Mouse (Mus musculus) gonadal fat pad, adult 2 months (tissue): Measurements from ENCODE around the gene Syt6. TPM values are rescaled to one million over a fixed set of nuclear protein-coding genes. Genes with fewer than 3 reads are reported as not detected.
"Not testable (repeated sequence)": the region's sequence is repeated elsewhere in the genome, so short reads cannot be mapped to it uniquely, and the experiment has no call there.

Source experiments
- DNase-seq: peaks from one replicate; pipeline ENCODE4 v3.0.0-alpha.2; 2012; ENCODE audit warnings: low read depth
- polyA plus RNA-seq: library from polyadenylated mRNA; depleted of rRNA; stranded (reverse); fragments of >200 nt; gene quantifications from 2 replicates; pipeline ENCODE4 v1.2.3, GENCODE M21; 2012

The Syt6 gene
- polyA plus RNA-seq, 1 experiment = not detected

DNA sequence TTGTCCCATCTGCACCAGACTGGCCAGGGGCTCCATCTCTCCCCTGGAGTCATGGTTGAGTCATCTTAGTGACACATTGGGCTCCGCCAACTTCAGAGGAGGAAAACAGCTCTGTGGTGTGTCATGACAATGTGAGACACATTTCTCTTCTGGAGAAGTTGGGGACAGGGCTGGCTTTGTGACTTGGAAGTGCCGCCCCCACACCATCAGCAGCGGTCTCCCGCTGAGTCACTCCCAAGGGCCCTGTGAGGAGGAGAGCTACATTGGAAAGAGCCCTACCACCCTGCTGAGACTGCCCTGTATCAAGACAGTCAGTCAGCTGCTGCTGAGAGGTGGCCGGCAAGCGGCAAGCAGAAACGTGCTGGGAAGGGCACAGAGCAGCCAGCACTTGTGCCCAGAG lies 26.0 kb downstream of the Syt6 start:
- DNase-seq = no peak

GRCm38 (mm10) chr3:103601561-103601960 lies 26.5 kb downstream of the Syt6 start:
- no peak for DNase-seq

DNA sequence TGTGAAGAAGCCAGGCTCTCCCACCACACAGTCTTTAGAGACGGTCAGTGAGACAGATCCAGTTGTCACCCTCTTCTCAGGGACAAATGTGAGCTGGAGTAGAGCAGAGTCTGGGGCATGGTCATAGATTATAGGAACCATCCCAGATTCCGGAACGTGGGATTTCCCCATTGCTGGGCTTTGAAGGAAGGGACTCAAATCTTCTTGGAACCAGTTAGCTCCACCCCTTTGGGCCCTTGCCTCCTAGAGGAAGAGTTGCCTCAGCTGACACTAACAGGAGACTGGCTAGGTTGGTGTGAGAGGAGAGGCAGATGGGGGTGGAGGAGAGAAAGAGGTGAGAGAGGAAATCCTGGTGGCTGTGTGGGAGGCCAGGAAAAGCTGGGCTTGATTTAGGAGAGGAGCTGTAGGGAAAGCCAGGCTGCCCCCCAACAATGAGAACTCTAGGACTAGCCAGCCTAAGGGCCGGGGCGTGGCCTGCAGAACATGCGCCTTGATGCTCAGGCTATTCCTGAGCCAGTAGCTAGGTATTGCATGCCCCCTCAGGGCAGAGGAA lies 31.1 kb downstream of the Syt6 start:
- no peak for DNase-seq

- DNase-seq = no peak
Measured at GRCm38 (mm10) chr3:103606660-103607595, 31.9 kb downstream of the Syt6 start.

DNA sequence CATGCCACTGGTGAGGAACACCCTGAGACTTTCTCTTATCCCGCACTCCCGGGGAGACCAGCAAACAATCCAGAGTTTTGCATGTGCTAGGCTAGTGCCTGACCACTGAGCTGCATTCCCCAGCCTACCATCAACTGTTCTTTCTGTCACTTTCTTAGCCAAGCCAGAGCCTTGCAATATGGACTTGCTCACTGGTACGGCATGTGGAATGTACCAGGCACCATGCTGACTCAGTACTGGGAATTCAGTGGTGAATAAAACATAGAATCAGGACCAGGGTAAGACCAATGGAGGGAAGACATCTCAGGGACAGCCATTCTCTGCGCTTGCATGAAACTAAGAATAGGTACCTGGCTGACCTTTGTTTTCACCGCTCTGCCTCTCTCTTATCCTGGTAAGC lies 35.2 kb downstream of the Syt6 start:
- DNase-seq = no peak

DNA sequence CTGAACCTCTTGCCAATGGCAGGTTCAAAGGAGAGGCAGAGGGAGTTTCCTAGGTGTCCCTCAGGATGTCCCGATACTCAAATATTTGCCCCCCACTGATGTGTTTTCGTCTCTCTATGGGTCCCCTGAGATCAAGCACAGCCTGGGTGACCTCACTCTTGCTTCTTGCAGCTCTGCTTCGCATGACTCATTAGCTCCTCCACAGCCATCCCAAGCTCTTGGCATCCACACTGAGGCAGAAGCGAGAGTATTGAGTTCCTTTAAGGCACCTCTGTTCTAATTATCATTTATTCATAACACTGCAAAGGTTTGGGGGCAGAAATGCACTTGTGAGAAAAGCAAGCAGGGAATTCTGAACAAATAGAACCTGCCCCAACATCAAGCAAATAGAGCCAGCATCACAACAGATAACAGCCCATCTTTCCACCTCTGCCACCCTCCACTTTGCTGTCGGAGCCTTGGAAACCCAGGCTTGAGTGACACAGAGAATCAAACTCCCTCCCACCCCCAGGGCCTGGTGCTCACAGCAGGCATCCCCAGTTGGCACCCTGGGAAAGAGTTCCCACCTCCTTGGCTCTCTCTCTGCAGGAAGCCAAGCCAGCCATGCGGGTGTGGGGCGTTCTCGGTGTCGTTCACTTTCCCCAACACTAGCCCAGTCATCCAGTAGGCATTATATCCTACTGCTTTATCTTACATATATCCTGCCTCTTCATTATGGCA lies 37.8 kb downstream of the Syt6 start:
- no peak for DNase-seq

DNA sequence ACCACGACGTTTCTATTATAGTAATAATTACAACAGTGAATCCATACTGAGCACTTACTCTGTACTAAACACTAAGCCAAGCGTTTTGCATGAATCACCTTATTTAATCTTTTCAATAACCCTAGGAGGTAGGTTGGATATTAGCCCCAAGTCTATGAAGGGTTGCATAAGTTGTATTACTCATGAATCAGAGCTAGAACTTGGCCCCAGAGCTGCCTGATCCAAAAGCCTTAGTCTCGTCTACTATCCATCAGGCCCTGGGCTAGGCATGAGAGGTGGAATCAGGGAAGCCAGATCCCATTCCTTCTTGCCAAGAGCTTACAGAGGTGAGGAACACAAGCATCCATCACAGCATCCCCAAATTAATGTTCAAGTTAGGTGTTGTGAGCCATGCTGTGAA lies 40.6 kb downstream of the Syt6 start:
- no peak for DNase-seq

GRCm38 (mm10) chr3:103616981-103617380 lies 42.0 kb downstream of the Syt6 start:
- no peak for DNase-seq

DNA sequence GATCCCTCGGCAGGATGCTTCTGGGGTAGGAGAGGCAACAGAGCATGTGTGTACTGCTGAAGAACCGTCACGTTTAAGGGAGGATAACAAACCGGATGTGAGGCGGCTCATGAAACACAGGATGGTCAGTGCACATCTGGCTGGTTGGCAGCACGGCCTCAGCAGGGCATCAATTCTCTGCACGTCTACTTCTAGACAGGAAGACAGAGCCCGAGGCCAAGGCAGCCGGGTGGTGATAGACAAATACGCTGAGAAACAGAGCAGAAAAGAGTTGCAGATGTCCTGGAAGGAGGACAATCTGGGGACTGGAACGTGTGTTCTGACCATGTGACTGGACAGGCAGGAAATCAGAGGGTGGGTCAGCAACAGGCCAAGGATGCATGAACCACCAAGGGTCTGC lies 45.1 kb downstream of the Syt6 start:
- DNase-seq = no peak

DNA sequence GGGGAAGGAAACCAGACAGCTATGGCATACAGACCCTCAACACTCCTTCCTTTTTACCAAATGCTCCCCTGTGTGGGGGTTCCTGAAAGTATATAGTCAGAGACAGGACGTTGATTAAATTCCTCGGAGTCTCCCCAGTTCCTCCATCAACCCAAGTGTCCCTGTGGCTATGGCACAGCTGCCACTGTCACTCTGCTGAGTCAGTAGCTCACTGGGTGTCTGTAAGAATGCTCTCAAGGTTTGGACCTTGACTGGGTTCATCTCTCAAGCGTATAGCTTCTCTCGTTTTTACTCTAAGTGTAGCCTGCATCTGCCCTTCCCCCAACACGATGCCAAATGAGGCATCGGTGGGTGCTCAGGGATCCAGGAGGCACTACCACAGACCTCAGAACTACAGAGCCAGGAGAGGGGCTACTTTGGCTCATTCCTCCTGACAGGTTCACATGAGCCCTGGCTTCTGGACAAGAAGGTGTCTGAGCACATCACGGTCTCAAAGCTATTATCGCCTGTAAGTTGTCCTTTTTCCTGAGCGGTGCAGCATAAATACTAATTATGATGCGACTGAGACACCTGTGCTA lies 49.0 kb downstream of the Syt6 start:
- no peak for DNase-seq

- DNase-seq = no peak
Measured at GRCm38 (mm10) chr3:103624591-103625051, 49.6 kb downstream of the Syt6 start.

DNA sequence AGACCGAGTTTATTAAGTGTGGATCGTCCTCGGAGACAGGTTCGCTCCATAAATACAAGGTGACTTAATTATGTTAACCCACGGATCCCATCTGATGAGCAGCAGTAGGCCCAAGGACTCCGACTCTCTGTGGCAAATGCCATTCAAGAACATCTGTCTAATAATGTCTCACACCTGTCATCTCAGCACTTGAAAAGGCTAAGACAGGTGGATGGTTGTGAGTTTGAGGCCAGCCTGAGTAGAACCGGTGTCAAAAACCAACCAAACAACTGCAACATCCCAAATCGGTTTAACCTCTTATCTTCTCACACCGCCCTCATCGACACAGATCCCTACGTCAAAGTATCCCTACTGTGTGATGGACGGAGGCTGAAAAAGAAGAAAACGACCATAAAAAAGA lies 50.1 kb downstream of the Syt6 start:
- no peak for DNase-seq

DNA sequence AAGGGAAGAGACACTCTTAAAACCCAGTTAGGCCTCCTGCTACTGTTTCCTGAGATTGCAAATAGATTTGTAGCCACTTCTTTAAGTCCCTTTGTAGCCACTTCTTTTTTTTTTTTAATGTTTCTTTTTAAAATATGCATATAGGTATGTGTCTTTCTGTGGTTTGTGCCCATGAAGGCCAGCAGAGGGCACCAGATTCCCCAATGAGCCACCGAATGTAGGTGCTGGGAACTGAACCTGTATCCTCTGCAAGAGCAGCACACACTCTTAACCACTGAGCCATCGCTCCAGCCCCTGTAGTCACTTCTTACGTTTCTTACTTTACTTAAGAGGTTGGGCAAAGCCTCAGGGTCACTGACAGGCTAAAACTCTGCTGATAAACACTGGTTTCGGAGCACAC lies 51.5 kb downstream of the Syt6 start:
- no peak for DNase-seq

- DNase-seq = no peak
Measured at GRCm38 (mm10) chr3:103627661-103628060, 52.6 kb downstream of the Syt6 start.

GRCm38 (mm10) chr3:103633124-103633523 lies 58.1 kb downstream of the Syt6 start:
- DNase-seq = no peak

GRCm38 (mm10) chr3:103633831-103634230 lies 58.8 kb downstream of the Syt6 start:
- DNase-seq = no peak

- DNase-seq = no peak
Measured at GRCm38 (mm10) chr3:103634256-103634655, 59.2 kb downstream of the Syt6 start.

- DNase-seq = no peak
Measured at GRCm38 (mm10) chr3:103637641-103638040, 62.6 kb downstream of the Syt6 start.

DNA sequence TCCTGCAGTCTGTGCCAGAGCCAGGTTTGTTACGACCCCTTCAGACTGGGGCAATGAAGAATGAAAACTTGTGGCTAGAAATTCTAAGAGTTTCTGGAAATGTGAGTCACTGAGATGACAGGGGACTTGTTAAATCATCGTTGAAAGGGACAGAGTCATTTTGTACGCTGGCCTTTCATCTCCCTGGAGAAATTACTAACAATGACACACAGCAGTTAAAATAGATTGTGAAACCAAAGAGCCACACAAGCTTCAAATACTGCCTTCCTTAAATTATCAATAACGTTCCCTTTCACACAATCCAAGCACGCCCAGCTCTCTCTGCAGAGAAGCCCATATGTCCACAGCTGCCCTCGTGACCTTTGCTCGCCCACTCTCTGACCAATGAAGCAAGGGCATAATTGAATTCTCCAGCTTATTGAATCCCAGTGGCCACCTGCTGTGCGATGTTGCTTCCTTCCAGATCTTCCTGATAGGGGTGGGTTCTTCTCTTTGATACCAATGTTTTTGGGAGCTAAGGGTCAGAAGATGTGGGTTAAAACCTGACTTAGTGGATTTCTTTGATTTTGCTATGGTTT lies 65.3 kb downstream of the Syt6 start:
- no peak for DNase-seq

DNA sequence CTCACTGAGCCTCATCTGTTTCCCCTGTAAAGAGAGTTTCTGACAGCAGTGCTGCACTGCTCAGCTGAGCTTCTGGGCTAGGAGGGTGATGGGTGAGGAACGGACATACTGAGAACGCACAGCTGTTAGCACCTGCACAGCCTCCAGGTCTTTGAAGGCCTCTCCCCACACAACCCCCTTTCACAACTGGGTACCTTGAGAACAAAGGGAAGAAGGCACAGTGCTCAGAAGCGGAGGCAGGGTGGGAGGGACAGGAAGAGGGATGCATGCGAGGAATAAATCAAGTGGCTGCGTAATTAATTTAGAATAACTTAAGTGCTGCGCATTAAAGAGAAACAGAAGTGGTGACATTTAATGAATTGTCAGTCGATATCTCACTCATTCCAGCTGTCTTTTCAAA lies 66.3 kb downstream of the Syt6 start:
- no peak for DNase-seq

DNA sequence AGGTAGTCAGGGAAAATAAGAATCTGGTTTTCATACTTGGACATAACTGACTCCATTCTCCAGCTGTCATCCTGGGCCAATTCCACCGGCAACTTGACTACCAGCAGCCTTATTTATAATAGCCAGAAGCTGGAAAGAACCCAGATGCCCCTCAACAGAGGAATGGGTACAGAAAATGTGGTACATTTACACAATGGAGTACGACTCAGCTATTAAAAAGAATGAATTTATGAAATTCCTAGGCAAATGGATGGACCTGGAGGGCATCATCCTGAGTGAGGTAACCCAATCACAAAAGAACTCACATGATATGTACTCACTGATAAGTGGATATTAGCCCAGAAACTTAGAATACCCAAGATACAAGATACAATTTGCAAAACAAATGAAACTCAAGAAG lies 70.9 kb downstream of the Syt6 start, which contains the start of gene Atg4a-ps:
Gene Atg4a-ps (minus strand): TSS at position 101 of the 400 bp plus-strand sequence.
- DNase-seq = not testable (repeated sequence)
